Mouse (Mus musculus): ENCODE measurements around the gene Pld6.

Pld6 gene

GRCm38 (mm10) chr11:59787199-59787781, at the start of gene Pld6:
Pld6 (minus strand) TSS chr11:59787645.
- Histone ChIP-seq H3K9me3 (ENCODE audit: low read length) (no peaks in the 10 kb centered on the region), H3K4me1 (replicated peaks; ENCODE audit: low read depth, low read length) (peaks cover 17% of the 10 kb centered on the region), H3K27me3 (ENCODE audit: insufficient read depth, low read length) (peaks cover 10% of the 10 kb centered on the region), H3K4me3 (replicated peaks; ENCODE audit: low read length) (peak within 1 kb of the TSS; percentile 85), H3K36me3 (ENCODE audit: insufficient read depth, low read length) (peaks cover 38% of the 10 kb centered on the region)
- TF ChIP-seq NANOG (IDR thresholded peaks at IDR 0.05; ENCODE audit: borderline replicate concordance, low read length), result no peak
- no peak for TF ChIP-seq CTCF (conservative IDR thresholded peaks at IDR 0.05; ENCODE audit: low read length)
- no peak for TF ChIP-seq POU5F1 (IDR thresholded peaks at IDR 0.05; ENCODE audit: borderline replicate concordance, low read length)

DNA sequence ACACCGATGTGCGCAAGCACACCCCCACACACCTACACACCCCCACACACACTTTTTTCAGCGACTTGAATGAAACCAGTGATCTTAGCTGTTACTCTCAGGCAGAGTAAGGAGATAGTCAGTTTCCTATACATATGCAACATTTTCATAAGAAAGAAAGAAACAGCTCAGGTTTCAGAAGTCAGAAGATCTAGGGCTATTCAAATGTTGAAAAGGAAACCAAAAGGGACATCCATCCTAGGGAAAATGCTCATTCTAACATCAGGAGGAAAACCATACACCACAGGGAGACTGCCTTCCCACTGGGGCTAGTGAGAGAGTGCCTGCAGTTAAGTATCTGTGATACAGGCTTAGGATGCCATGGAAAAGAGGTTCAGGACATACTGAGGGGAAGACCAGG, 34.2 kb upstream of the Pld6 start:
- TF ChIP-seq CTCF (conservative IDR thresholded peaks at IDR 0.05; ENCODE audit: low read length) (no peak), NANOG (IDR thresholded peaks at IDR 0.05; ENCODE audit: borderline replicate concordance, low read length) (peak; percentile 59; the same call in 1 of the 2 replicates)

GRCm38 (mm10) chr11:59817916-59818315, 30.5 kb upstream of the Pld6 start:
- Histone ChIP-seq H3K4me1 (replicated peaks; ENCODE audit: low read depth, low read length) (peaks cover 55% of the 10 kb centered on the region), H3K27me3 (ENCODE audit: insufficient read depth, low read length) (no peaks in the 10 kb centered on the region), H3K9me3 (ENCODE audit: low read length) (no peaks in the 10 kb centered on the region), H3K36me3 (ENCODE audit: insufficient read depth, low read length) (peaks cover 71% of the 10 kb centered on the region), H3K4me3 (replicated peaks; ENCODE audit: low read length) (no peak overlapping the region)
- no peak for TF ChIP-seq POU5F1 (IDR thresholded peaks at IDR 0.05; ENCODE audit: borderline replicate concordance, low read length)
- no peak for TF ChIP-seq CTCF (conservative IDR thresholded peaks at IDR 0.05; ENCODE audit: low read length)
- no peak for TF ChIP-seq NANOG (IDR thresholded peaks at IDR 0.05; ENCODE audit: borderline replicate concordance, low read length)

More for the DNA sequence above, 34.2 kb upstream of the Pld6 start:
- H3K9me3 ChIP-seq (ENCODE audit: low read length), result no peaks in the 10 kb centered on the region
- H3K36me3 ChIP-seq (ENCODE audit: insufficient read depth, low read length), result peaks cover 99% of the 10 kb centered on the region
- no peak overlapping the region for H3K4me3 ChIP-seq (replicated peaks; ENCODE audit: low read length)
- no peaks in the 10 kb centered on the region for H3K27me3 ChIP-seq (ENCODE audit: insufficient read depth, low read length)
- H3K4me1 ChIP-seq (replicated peaks; ENCODE audit: low read depth, low read length), result peaks cover 22% of the 10 kb centered on the region

DNA sequence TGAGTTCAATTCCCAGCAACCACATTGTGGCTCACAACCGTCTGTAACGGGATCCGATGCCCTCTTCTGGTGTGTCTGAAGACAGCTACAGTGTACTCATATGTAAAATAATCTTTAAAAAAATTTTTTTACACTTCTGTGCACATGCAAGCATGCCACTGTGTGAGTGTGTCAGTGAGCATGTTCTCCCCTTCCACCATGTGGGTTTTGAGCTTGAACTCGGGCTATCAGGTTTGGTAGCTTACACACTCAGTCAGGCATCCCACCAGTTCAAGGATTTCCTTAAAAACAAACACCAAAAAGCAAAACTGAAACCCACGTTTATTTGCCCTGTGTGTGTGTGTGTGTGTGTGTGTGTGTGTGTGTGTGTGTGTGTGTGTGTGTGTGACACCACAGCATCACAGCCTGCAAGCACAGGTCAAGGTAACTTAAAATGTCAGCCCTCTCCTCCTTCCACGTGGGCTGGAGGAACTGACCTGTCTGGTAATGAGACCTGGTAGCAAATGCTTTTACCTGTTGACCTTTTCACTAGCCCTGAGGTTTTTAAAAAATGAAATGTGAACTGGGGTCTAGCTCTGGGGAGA, 28.1 kb upstream of the Pld6 start:
- H3K36me3 ChIP-seq (ENCODE audit: insufficient read depth, low read length), result peaks cover 48% of the 10 kb centered on the region
- TF ChIP-seq NANOG (IDR thresholded peaks at IDR 0.05; ENCODE audit: borderline replicate concordance, low read length), result no peak
- TF ChIP-seq POU5F1 (IDR thresholded peaks at IDR 0.05; ENCODE audit: borderline replicate concordance, low read length), result no peak
- no peak for TF ChIP-seq CTCF (conservative IDR thresholded peaks at IDR 0.05; ENCODE audit: low read length)
- no peak overlapping the region for H3K4me3 ChIP-seq (replicated peaks; ENCODE audit: low read length)
- no peaks in the 10 kb centered on the region for H3K27me3 ChIP-seq (ENCODE audit: insufficient read depth, low read length)
- H3K4me1 ChIP-seq (replicated peaks; ENCODE audit: low read depth, low read length), result peaks cover 64% of the 10 kb centered on the region
- no peaks in the 10 kb centered on the region for H3K9me3 ChIP-seq (ENCODE audit: low read length)

DNA sequence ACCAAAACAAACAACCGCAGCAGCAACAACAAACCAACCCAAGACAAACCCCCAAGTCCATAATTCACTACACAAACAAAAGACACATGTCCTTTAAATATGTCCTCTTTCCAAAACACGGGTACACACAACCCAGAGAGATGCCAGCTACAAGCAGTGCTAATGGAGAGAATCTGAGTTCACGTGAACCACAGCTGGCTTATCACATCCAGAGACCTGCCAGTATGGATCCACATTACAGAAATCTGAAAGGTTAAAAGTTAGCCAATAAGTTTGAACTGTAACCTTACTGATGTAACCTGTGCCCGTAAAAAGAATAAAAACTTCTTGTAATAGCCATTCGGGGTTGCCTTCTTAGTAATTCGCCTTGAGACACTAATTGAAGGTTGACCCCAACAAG, 27.5 kb upstream of the Pld6 start:
- peaks cover 42% of the 10 kb centered on the region for H3K36me3 ChIP-seq (ENCODE audit: insufficient read depth, low read length)
- H3K4me1 ChIP-seq (replicated peaks; ENCODE audit: low read depth, low read length), result peaks cover 64% of the 10 kb centered on the region
- H3K4me3 ChIP-seq (replicated peaks; ENCODE audit: low read length), result no peak overlapping the region

DNA sequence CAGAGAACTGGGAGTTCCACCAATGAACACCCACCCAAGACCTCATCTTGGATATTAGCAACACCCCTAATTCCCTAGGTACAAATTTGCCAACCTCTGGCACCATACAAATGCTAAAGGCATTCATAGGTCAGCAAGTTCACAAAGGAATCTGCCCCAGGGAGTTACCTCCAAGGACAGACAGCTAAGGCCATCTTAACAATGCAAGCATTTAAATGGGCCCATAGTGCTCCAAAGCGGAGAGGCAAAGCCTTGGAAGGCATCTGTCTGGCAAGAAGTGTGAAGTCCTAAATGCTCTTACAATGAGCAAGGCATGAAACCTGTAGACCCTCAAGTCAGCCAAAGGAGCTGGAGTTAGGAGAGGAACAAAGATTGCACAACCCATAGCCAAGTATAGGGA, 26.9 kb upstream of the Pld6 start:
- Histone ChIP-seq H3K27me3 (ENCODE audit: insufficient read depth, low read length) (no peaks in the 10 kb centered on the region), H3K9me3 (ENCODE audit: low read length) (no peaks in the 10 kb centered on the region), H3K4me1 (replicated peaks; ENCODE audit: low read depth, low read length) (peaks cover 64% of the 10 kb centered on the region), H3K36me3 (ENCODE audit: insufficient read depth, low read length) (peaks cover 36% of the 10 kb centered on the region), H3K4me3 (replicated peaks; ENCODE audit: low read length) (no peak overlapping the region)
- TF ChIP-seq NANOG (IDR thresholded peaks at IDR 0.05; ENCODE audit: borderline replicate concordance, low read length) (peak; percentile 47; the same call in 1 of the 2 replicates), POU5F1 (IDR thresholded peaks at IDR 0.05; ENCODE audit: borderline replicate concordance, low read length) (no peak), CTCF (conservative IDR thresholded peaks at IDR 0.05; ENCODE audit: low read length) (no peak)

More for the DNA sequence above, 27.5 kb upstream of the Pld6 start:
- H3K9me3 ChIP-seq (ENCODE audit: low read length), result no peaks in the 10 kb centered on the region
- TF ChIP-seq CTCF (conservative IDR thresholded peaks at IDR 0.05; ENCODE audit: low read length), result no peak
- no peak for TF ChIP-seq NANOG (IDR thresholded peaks at IDR 0.05; ENCODE audit: borderline replicate concordance, low read length)
- TF ChIP-seq POU5F1 (IDR thresholded peaks at IDR 0.05; ENCODE audit: borderline replicate concordance, low read length), result no peak
- H3K27me3 ChIP-seq (ENCODE audit: insufficient read depth, low read length), result no peaks in the 10 kb centered on the region

- H3K4me1 ChIP-seq (replicated peaks; ENCODE audit: low read depth, low read length), result peaks cover 75% of the 10 kb centered on the region
- peaks cover 26% of the 10 kb centered on the region for H3K36me3 ChIP-seq (ENCODE audit: insufficient read depth, low read length)
- TF ChIP-seq NANOG (IDR thresholded peaks at IDR 0.05; ENCODE audit: borderline replicate concordance, low read length) (no peak), POU5F1 (IDR thresholded peaks at IDR 0.05; ENCODE audit: borderline replicate concordance, low read length) (no peak), CTCF (conservative IDR thresholded peaks at IDR 0.05; ENCODE audit: low read length) (no peak)
- H3K27me3 ChIP-seq (ENCODE audit: insufficient read depth, low read length), result no peaks in the 10 kb centered on the region
- H3K9me3 ChIP-seq (ENCODE audit: low read length), result no peaks in the 10 kb centered on the region
- H3K4me3 ChIP-seq (replicated peaks; ENCODE audit: low read length), result no peak overlapping the region; the same call in 1 of the 2 replicates
Measured at GRCm38 (mm10) chr11:59813276-59813675, 25.8 kb upstream of the Pld6 start.

DNA sequence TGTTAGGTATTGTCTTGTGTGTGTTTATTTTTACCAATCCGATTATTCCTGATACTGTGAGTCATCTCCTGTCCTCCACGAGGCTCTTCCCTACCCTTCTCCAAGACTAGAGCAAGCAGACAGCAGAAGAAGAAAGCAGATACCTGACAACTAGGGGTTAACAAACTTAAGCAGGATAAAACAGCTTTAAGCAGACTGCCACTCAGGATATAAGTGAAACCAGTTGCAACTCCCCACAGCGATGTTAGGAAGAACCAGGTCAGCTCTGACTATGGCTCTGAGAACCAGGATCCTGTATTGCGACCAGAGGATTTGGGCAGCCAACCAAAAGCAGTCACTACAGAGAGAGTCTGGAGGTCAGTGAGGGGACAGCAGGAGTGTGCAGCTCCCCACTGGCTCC, 23.8 kb upstream of the Pld6 start:
- Histone ChIP-seq H3K4me1 (replicated peaks; ENCODE audit: low read depth, low read length) (peaks cover 87% of the 10 kb centered on the region), H3K27me3 (ENCODE audit: insufficient read depth, low read length) (no peaks in the 10 kb centered on the region), H3K9me3 (ENCODE audit: low read length) (no peaks in the 10 kb centered on the region), H3K36me3 (ENCODE audit: insufficient read depth, low read length) (peaks cover 24% of the 10 kb centered on the region), H3K4me3 (replicated peaks; ENCODE audit: low read length) (peak overlapping the region; percentile 90)
- no peak for TF ChIP-seq CTCF (conservative IDR thresholded peaks at IDR 0.05; ENCODE audit: low read length)
- no peak for TF ChIP-seq NANOG (IDR thresholded peaks at IDR 0.05; ENCODE audit: borderline replicate concordance, low read length)
- TF ChIP-seq POU5F1 (IDR thresholded peaks at IDR 0.05; ENCODE audit: borderline replicate concordance, low read length), result no peak

Measured in E14TG2a.4 (cell line).